Mouse (Mus musculus): ENCODE measurements around the gene Bub1b.
"Not testable (repeated sequence)": the region's sequence is repeated elsewhere in the genome, so short reads cannot be mapped to it uniquely, and the experiment has no call there.

The Bub1b gene

GRCm38 (mm10) chr2:118604091-118604490 lies 6.1 kb downstream of the Bub1b start:
- in situ Hi-C loops (cut with MboI; ENCODE audit: low pct_unique_long_range_greater_than_20kb in 1 of 2, low sequenced_read_pairs in 2 of 2, unreplicated experiment in 1 of 2): loop anchor here in 1 of 2 experiments (5.0 kb wide), 1 partner anchor 117 kb away; no protein-coding TSS in a partner anchor

GRCm38 (mm10) chr2:118606032-118606431 lies 8.0 kb downstream of the Bub1b start:
- in situ Hi-C loops (cut with MboI; ENCODE audit: low pct_unique_long_range_greater_than_20kb in 1 of 2, low sequenced_read_pairs in 2 of 2, unreplicated experiment in 1 of 2): loop anchor here in 1 of 2 experiments (5.0 kb wide), 1 partner anchor 119 kb away; no protein-coding TSS in a partner anchor

GRCm38 (mm10) chr2:118606976-118607375 lies 9.0 kb downstream of the Bub1b start:
- in situ Hi-C loops (cut with MboI; ENCODE audit: low pct_unique_long_range_greater_than_20kb in 1 of 2, low sequenced_read_pairs in 2 of 2, unreplicated experiment in 1 of 2): loop anchor here in 1 of 2 experiments (5.0 kb wide), 1 partner anchor 120 kb away; no protein-coding TSS in a partner anchor

GRCm38 (mm10) chr2:118618013-118618412 lies 20.0 kb downstream of the Bub1b start:
- in situ Hi-C loops (cut with MboI; ENCODE audit: low pct_unique_long_range_greater_than_20kb in 1 of 2, low sequenced_read_pairs in 2 of 2, unreplicated experiment in 1 of 2): no loop called here

GRCm38 (mm10) chr2:118620101-118620500 lies 22.1 kb downstream of the Bub1b start:
- in situ Hi-C loops (cut with MboI; ENCODE audit: low pct_unique_long_range_greater_than_20kb in 1 of 2, low sequenced_read_pairs in 2 of 2, unreplicated experiment in 1 of 2): no loop called here

GRCm38 (mm10) chr2:118620608-118621007 lies 22.6 kb downstream of the Bub1b start:
- in situ Hi-C loops (cut with MboI; ENCODE audit: low pct_unique_long_range_greater_than_20kb in 1 of 2, low sequenced_read_pairs in 2 of 2, unreplicated experiment in 1 of 2): no loop called here

GRCm38 (mm10) chr2:118629276-118629675 lies 31.3 kb downstream of the Bub1b start:
- in situ Hi-C loops (cut with MboI; ENCODE audit: low pct_unique_long_range_greater_than_20kb in 1 of 2, low sequenced_read_pairs in 2 of 2, unreplicated experiment in 1 of 2): loop anchor here in 1 of 2 experiments (25.0 kb wide), 1 partner anchor 258 kb away; no protein-coding TSS in a partner anchor

GRCm38 (mm10) chr2:118633441-118633840 lies 35.4 kb downstream of the Bub1b start:
- in situ Hi-C loops (cut with MboI; ENCODE audit: low pct_unique_long_range_greater_than_20kb in 1 of 2, low sequenced_read_pairs in 2 of 2, unreplicated experiment in 1 of 2): loop anchor here in 1 of 2 experiments (25.0 kb wide), 1 partner anchor 254 kb away; no protein-coding TSS in a partner anchor

- in situ Hi-C loops (cut with MboI; ENCODE audit: low pct_unique_long_range_greater_than_20kb in 1 of 2, low sequenced_read_pairs in 2 of 2, unreplicated experiment in 1 of 2): loop anchor here in 1 of 2 experiments (25.0 kb wide), 1 partner anchor 250 kb away; no protein-coding TSS in a partner anchor
These were observed 39.2 kb downstream of the Bub1b start for GRCm38 (mm10) chr2:118637258-118637657.

GRCm38 (mm10) chr2:118637888-118638526 lies 40.0 kb downstream of the Bub1b start:
- in situ Hi-C loops (cut with MboI; ENCODE audit: low pct_unique_long_range_greater_than_20kb in 1 of 2, low sequenced_read_pairs in 2 of 2, unreplicated experiment in 1 of 2): loop anchor here in 1 of 2 experiments (25.0 kb wide), 1 partner anchor 249 kb away; no protein-coding TSS in a partner anchor

- in situ Hi-C loops (cut with MboI; ENCODE audit: low pct_unique_long_range_greater_than_20kb in 1 of 2, low sequenced_read_pairs in 2 of 2, unreplicated experiment in 1 of 2): loop anchor here in 1 of 2 experiments (25.0 kb wide), 1 partner anchor 249 kb away; no protein-coding TSS in a partner anchor
These were observed 40.7 kb downstream of the Bub1b start for GRCm38 (mm10) chr2:118638686-118639085.

- in situ Hi-C loops (cut with MboI; ENCODE audit: low pct_unique_long_range_greater_than_20kb in 1 of 2, low sequenced_read_pairs in 2 of 2, unreplicated experiment in 1 of 2): loop anchor here (5.0 to 25.0 kb wide), 2 partner anchors 46 to 246 kb away; no protein-coding TSS in a partner anchor
These were observed 43.1 kb downstream of the Bub1b start for GRCm38 (mm10) chr2:118641147-118641546.

GRCm38 (mm10) chr2:118642431-118642830 lies 44.4 kb downstream of the Bub1b start:
- in situ Hi-C loops (cut with MboI; ENCODE audit: low pct_unique_long_range_greater_than_20kb in 1 of 2, low sequenced_read_pairs in 2 of 2, unreplicated experiment in 1 of 2): loop anchor here (5.0 to 25.0 kb wide), 2 partner anchors 45 to 245 kb away; no protein-coding TSS in a partner anchor

GRCm38 (mm10) chr2:118642942-118643341 lies 44.9 kb downstream of the Bub1b start:
- in situ Hi-C loops (cut with MboI; ENCODE audit: low pct_unique_long_range_greater_than_20kb in 1 of 2, low sequenced_read_pairs in 2 of 2, unreplicated experiment in 1 of 2): loop anchor here (5.0 to 25.0 kb wide), 2 partner anchors 44 to 244 kb away; no protein-coding TSS in a partner anchor

GRCm38 (mm10) chr2:118646665-118647064 lies 48.7 kb downstream of the Bub1b start:
- in situ Hi-C loops (cut with MboI; ENCODE audit: low pct_unique_long_range_greater_than_20kb in 1 of 2, low sequenced_read_pairs in 2 of 2, unreplicated experiment in 1 of 2): loop anchor here in 1 of 2 experiments (25.0 kb wide), 1 partner anchor 241 kb away; no protein-coding TSS in a partner anchor

GRCm38 (mm10) chr2:118650697-118651096 lies 52.7 kb downstream of the Bub1b start:
- in situ Hi-C loops (cut with MboI; ENCODE audit: low pct_unique_long_range_greater_than_20kb in 1 of 2, low sequenced_read_pairs in 2 of 2, unreplicated experiment in 1 of 2): not testable (repeated sequence)

GRCm38 (mm10) chr2:118656688-118657281 lies 58.8 kb downstream of the Bub1b start:
- in situ Hi-C loops (cut with MboI; ENCODE audit: low pct_unique_long_range_greater_than_20kb in 1 of 2, low sequenced_read_pairs in 2 of 2, unreplicated experiment in 1 of 2): no loop called here

GRCm38 (mm10) chr2:118658457-118658856 lies 60.4 kb downstream of the Bub1b start:
- in situ Hi-C loops (cut with MboI; ENCODE audit: low pct_unique_long_range_greater_than_20kb in 1 of 2, low sequenced_read_pairs in 2 of 2, unreplicated experiment in 1 of 2): no loop called here

- in situ Hi-C loops (cut with MboI; ENCODE audit: low pct_unique_long_range_greater_than_20kb in 1 of 2, low sequenced_read_pairs in 2 of 2, unreplicated experiment in 1 of 2): no loop called here
These were observed 61.1 kb downstream of the Bub1b start for GRCm38 (mm10) chr2:118659077-118659476.
